Mouse (Mus musculus): ENCODE measurements around the gene Pald1. TPM values are rescaled to one million over a fixed set of nuclear protein-coding genes. Genes with fewer than 3 reads are reported as not detected.

Pald1 gene
- polyA plus RNA-seq, 1 experiment from 2014 or later = 13.2 TPM

DNA sequence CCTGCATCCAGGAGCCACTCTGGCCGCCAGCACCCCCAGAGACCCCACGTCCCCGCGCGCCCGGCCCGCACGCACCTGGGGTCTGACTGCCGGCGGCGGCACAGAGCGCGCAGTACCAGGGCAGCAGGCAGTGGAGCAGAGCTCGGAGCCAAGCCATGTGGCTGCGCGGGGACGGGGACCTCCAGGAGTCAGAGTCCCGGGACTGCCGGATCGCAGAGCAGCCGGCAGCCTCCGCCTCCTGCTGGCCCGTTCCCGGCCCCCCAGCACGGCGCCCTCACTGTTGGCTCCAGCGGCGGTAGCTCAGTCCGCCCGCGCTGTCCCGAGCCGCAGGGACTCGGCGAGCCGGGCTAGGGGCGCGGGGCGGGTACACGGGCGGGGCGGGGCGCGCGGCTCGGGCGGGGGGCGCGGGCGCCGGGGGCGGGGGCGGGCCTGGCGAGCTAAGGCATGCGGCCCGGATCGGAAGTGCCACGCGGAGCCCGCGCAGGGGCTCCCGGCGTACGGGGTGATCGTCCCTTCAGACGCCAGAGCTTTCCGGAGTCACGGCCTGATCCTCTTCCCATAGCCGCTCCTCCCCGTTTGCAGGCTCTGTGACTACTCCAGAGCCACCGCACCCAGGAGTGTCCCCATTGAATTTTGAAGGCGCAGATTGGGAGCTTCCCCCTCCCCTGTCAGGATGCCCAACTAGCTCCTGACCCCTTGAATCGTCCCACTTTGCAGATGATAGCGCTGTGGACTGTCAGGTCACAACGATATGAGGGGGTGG is 110.1 kb downstream of the Pald1 start, which contains the start of gene Adamts14:
Gene Adamts14 (minus strand): TSS at position 358 of the 763 bp plus-strand sequence.
- H3K27ac ChIP-seq = no peak within 1 kb of the TSS
- H3K27me3 ChIP-seq = peaks cover 29% of the 10 kb centered on the region
- H3K9me3 ChIP-seq (replicated peaks) = no peaks in the 10 kb centered on the region
- H3K4me2 ChIP-seq = peak within 1 kb of the TSS; percentile 94
- no peaks in the 10 kb centered on the region for H3K36me3 ChIP-seq (ENCODE audit: poor library complexity, severe bottlenecking)
- peaks cover 9% of the 10 kb centered on the region for H3K4me1 ChIP-seq
- H3K4me3 ChIP-seq = peak within 1 kb of the TSS; percentile 52
- 2% methylated on average over 51 of the region's 75 CpGs for WGBS
- peak within 1 kb of the TSS; percentile 67 for H3K9ac ChIP-seq
- ATAC-seq = peak; percentile 75

DNA sequence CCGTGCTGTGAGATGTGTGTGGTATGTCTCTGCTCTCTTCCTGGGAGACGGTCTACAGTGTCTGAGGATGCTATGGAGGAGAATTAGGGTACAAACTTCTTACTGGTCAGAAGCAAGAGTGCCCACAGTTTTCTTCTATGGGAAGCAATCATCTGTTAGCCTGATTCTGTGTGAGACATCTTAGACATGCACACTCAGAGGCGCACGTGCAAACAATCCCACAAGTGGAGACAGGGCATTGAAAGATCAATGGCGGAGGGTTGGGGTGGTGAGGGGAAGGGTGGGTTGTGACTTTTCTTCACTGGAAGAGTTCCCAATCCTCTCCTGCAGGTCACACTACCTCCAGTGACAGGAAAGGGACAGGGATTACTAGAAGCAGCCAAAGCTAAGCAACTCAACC is 110.7 kb downstream of the Pald1 start:
- H3K27me3 ChIP-seq = peaks cover 29% of the 10 kb centered on the region
- H3K4me1 ChIP-seq = peaks cover 9% of the 10 kb centered on the region
- peak overlapping the region; percentile 67 for H3K9ac ChIP-seq
- no peak overlapping the region for H3K27ac ChIP-seq
- H3K36me3 ChIP-seq (ENCODE audit: poor library complexity, severe bottlenecking) = no peaks in the 10 kb centered on the region
- no peak for ATAC-seq
- peak overlapping the region; percentile 52 for H3K4me3 ChIP-seq
- H3K9me3 ChIP-seq (replicated peaks) = no peaks in the 10 kb centered on the region
- 46% methylated on average over 5 of the region's 5 CpGs for WGBS
- peak overlapping the region; percentile 94 for H3K4me2 ChIP-seq

DNA sequence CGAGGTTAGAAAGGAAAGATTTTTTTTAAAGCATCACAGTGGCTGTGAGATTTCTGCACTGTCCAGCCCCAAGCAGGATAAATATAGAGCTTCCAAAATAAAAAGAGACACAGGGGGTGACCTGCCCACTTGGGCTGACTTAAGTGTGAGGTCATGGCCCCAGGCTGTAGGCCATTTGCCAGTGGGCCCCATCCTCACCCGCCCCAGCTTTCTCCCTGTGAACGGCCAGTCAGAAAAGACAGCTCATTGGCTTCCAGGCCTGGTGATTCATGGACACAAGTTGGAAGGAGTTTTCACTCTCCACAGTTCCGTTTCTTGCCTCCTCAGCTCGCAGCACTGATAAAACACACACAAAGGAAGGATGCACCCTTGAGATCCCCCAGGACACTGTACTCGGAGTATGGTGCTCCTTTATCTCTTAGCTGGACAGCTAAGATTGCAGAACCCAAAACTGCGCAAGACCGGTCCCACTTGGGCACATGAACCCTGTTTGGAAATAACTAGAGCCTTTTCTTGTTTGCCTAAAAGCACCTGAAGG is 111.2 kb downstream of the Pald1 start:
- H3K9me3 ChIP-seq (replicated peaks) = no peaks in the 10 kb centered on the region
- peaks cover 29% of the 10 kb centered on the region for H3K27me3 ChIP-seq
- H3K4me2 ChIP-seq = 0 out of 2 replicates have a peak overlapping the region, but pooled peaks have one; percentile 94
- H3K9ac ChIP-seq = no peak overlapping the region
- no peak for ATAC-seq
- no peak overlapping the region for H3K27ac ChIP-seq
- H3K36me3 ChIP-seq (ENCODE audit: poor library complexity, severe bottlenecking) = no peaks in the 10 kb centered on the region
- 58% methylated on average over 8 of the region's 8 CpGs for WGBS
- no peak overlapping the region for H3K4me3 ChIP-seq
- peaks cover 9% of the 10 kb centered on the region for H3K4me1 ChIP-seq

Other genes starting within 250 kb of the Pald1 start
- gene Sgpl1, start 235.8 kb downstream of the Pald1 start, polyA plus RNA-seq (2015; fragmentation: Nextera tagmentation; extraction: Ambion mirVana) = 53.5 and 62.3 TPM in 2 replicates
- gene Tbata, start 211.6 kb downstream of the Pald1 start, polyA plus RNA-seq (2015; fragmentation: Nextera tagmentation; extraction: Ambion mirVana) = 0.85 and 1.3 TPM in 2 replicates
- 0.13 TPM in 2 replicates for gene Adamts14, start 110.1 kb downstream of the Pald1 start, polyA plus RNA-seq (2015; fragmentation: Nextera tagmentation; extraction: Ambion mirVana)
- not detected in 2 replicates for gene Prf1, start 85.7 kb downstream of the Pald1 start, polyA plus RNA-seq (2015; fragmentation: Nextera tagmentation; extraction: Ambion mirVana)
- gene Nodal, start 34.4 kb upstream of the Pald1 start, polyA plus RNA-seq (2015; fragmentation: Nextera tagmentation; extraction: Ambion mirVana) = 0.08 TPM in 1 of 2 replicates, not detected in the other
- 96.4 and 102 TPM in 2 replicates for gene Eif4ebp2, start 69.1 kb upstream of the Pald1 start, polyA plus RNA-seq (2015; fragmentation: Nextera tagmentation; extraction: Ambion mirVana)
- gene Lrrc20, start 92.3 kb upstream of the Pald1 start, polyA plus RNA-seq (2015; fragmentation: Nextera tagmentation; extraction: Ambion mirVana) = 16.4 and 17.5 TPM in 2 replicates
- gene Npffr1, start 212.0 kb upstream of the Pald1 start, polyA plus RNA-seq (2015; fragmentation: Nextera tagmentation; extraction: Ambion mirVana) = 0.24 and 0.36 TPM in 2 replicates

All from forebrain, embryonic 13.5 days (tissue).